ENCODE assay signal across 13 mouse cellular contexts in the genomic region with DNA sequence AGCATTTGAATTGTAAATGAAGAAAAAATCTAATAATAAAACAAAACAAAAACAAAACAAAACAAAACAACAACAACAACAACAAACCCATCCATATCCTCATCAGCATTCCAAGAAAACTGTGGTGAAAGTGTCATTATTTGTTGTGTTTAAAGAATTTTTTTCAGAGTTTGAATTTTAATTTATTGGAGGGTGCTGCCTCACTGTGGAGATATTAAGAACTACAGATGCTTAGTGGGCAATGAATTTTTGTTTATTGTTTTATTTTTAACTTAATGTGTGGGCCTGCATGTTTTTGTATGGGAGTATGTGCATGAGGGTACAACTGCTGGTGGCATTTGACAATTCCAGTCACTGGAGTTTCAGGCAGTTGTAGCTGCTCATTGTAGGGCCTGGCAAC.
DNase-seq lines count a peak whose midpoint lies in the region; ATAC-seq lines count a peak whose summit lies in the region.
"Had no signal": no experiment of that assay in that cellular context is flagged by ENCODE, and none has a peak within 500 bp of the region (broad histone marks: within the 10 kb centered on the region; RNA-seq: fewer than 3 reads in every experiment).

No protein-coding gene starts in this region.

- H3K9ac ChIP-seq in forebrain, embryonic 14.5 days (ENCODE audit: low read length), result no peak overlapping the region
- no peak overlapping the region for H3K9ac ChIP-seq in forebrain, embryonic 15.5 days (replicated peaks)
- H3K9ac ChIP-seq: embryonic facial prominence, embryonic 12.5 days; heart, embryonic 12.5 days; limb, embryonic 15.5 days had no signal

- H3K36me3 ChIP-seq in forebrain, embryonic 14.5 days (ENCODE audit: control insufficient read depth, insufficient read depth, low read length), result no peaks in the 10 kb centered on the region
- H3K36me3 ChIP-seq in forebrain, embryonic 15.5 days, result no peaks in the 10 kb centered on the region
- H3K36me3 ChIP-seq: embryonic facial prominence, embryonic 12.5 days; heart, embryonic 12.5 days; limb, embryonic 15.5 days had no signal

- H3K4me1 ChIP-seq in forebrain, embryonic 14.5 days (ENCODE audit: control insufficient read depth, insufficient read depth, low read length), result no peaks in the 10 kb centered on the region
- no peaks in the 10 kb centered on the region for H3K4me1 ChIP-seq in forebrain, embryonic 15.5 days
- H3K4me1 ChIP-seq: embryonic facial prominence, embryonic 12.5 days; heart, embryonic 12.5 days; limb, embryonic 15.5 days had no signal

- no peaks in the 10 kb centered on the region for H3K9me3 ChIP-seq in forebrain, embryonic 14.5 days (replicated peaks; ENCODE audit: control insufficient read depth, low read length)
- no peaks in the 10 kb centered on the region for H3K9me3 ChIP-seq in forebrain, embryonic 15.5 days
- H3K9me3 ChIP-seq: embryonic facial prominence, embryonic 12.5 days; heart, embryonic 12.5 days; limb, embryonic 15.5 days had no signal

- intact Hi-C loops in gastrocnemius, postnatal 14 days (cut with DNase I; ENCODE audit: low total_unique reads), result no loop called here

- H3K4me3 ChIP-seq in forebrain, embryonic 14.5 days (ENCODE audit: low read depth, low read length), result no peak overlapping the region
- H3K4me3 ChIP-seq in forebrain, embryonic 15.5 days, result no peak overlapping the region
- H3K4me3 ChIP-seq: embryonic facial prominence, embryonic 12.5 days; heart, embryonic 12.5 days; limb, embryonic 15.5 days had no signal

- H3K27me3 ChIP-seq in forebrain, embryonic 14.5 days (replicated peaks; ENCODE audit: control insufficient read depth, insufficient read depth, low read length), result no peaks in the 10 kb centered on the region
- no peaks in the 10 kb centered on the region for H3K27me3 ChIP-seq in forebrain, embryonic 15.5 days
- H3K27me3 ChIP-seq: embryonic facial prominence, embryonic 12.5 days; heart, embryonic 12.5 days; limb, embryonic 15.5 days had no signal

- DNase-seq in forebrain, embryonic 14.5 days (ENCODE audit: low spot score), result peak; percentile 11
- DNase-seq in layer of hippocampus, adult 11-12 months (ENCODE audit: low spot score), result peak; percentile 7
- DNase-seq in layer of hippocampus, postnatal 25 days (ENCODE audit: extremely low spot score in 1 of 2, low spot score in 1 of 2), result no peak
- DNase-seq in 416B (ENCODE audit: low read depth) (peak; percentile 3), NIH3T3 (ENCODE audit: low read depth) (peak; percentile 3)
- DNase-seq in thymus, postnatal 4 days, result no peak
- DNase-seq in gastrocnemius, postnatal 14 days, result no peak
- DNase-seq: thymus, adult 2 months had no signal

- H3K4me2 ChIP-seq in forebrain, embryonic 14.5 days (ENCODE audit: low read length), result no peak overlapping the region
- no peak overlapping the region for H3K4me2 ChIP-seq in forebrain, embryonic 15.5 days (replicated peaks)
- H3K4me2 ChIP-seq: embryonic facial prominence, embryonic 12.5 days; heart, embryonic 12.5 days; limb, embryonic 15.5 days had no signal

- H3K27ac ChIP-seq in forebrain, embryonic 14.5 days (ENCODE audit: low read depth, low read length), result no peak overlapping the region
- no peak overlapping the region for H3K27ac ChIP-seq in forebrain, embryonic 15.5 days (replicated peaks)
- H3K27ac ChIP-seq: embryonic facial prominence, embryonic 12.5 days; limb, embryonic 15.5 days; macrophage had no signal

- no peak for ATAC-seq in forebrain, embryonic 14.5 days
- no peak for ATAC-seq in forebrain, embryonic 15.5 days (replicated peaks)

Comparison
In these comparisons a context has a peak if more than half of its experiments do, and no peak if none do; other contexts are left out.
1. DNase-seq: peak in forebrain, embryonic 14.5 days (single experiment), layer of hippocampus, adult 11-12 months (single experiment), 416B (single experiment) and NIH3T3 (single experiment); none in layer of hippocampus, postnatal 25 days (0 of 2), thymus, postnatal 4 days (single experiment) and gastrocnemius, postnatal 14 days (single experiment).